Mouse (Mus musculus): ENCODE data around the gene Slc38a2. TPM values are rescaled to one million over a fixed set of nuclear protein-coding genes. Genes with fewer than 3 reads are reported as not detected.
A peak's percentile ranks its signal among the peaks of the same experiment; 100 is the strongest.

The Slc38a2 gene
- polyA plus RNA-seq, 1 experiment, result 5.6 TPM

- TF ChIP-seq GATA1 (IDR thresholded peaks at IDR 0.05; ENCODE audit: borderline replicate concordance, low read length), result no peak
- no peak for TF ChIP-seq FLI1 (IDR thresholded peaks at IDR 0.05; ENCODE audit: low read length)
- no peaks in the 10 kb centered on the region for H3K9me3 ChIP-seq
- no peak overlapping the region for H3K4me3 ChIP-seq (replicated peaks)
- H3K36me3 ChIP-seq (replicated peaks; ENCODE audit: low read length), result no peaks in the 10 kb centered on the region
- no peaks in the 10 kb centered on the region for H3K27me3 ChIP-seq (replicated peaks)
- peaks cover 52% of the 10 kb centered on the region for H3K4me1 ChIP-seq
These were observed 12.1 kb upstream of the Slc38a2 start for GRCm38 (mm10) chr15:96711664-96712063.

GRCm38 (mm10) chr15:96710352-96711114, 11.0 kb upstream of the Slc38a2 start:
- Histone ChIP-seq H3K27me3 (replicated peaks) (no peaks in the 10 kb centered on the region), H3K36me3 (replicated peaks; ENCODE audit: low read length) (no peaks in the 10 kb centered on the region), H3K9me3 (no peaks in the 10 kb centered on the region), H3K4me3 (replicated peaks) (peak overlapping the region; percentile 94), H3K4me1 (peaks cover 40% of the 10 kb centered on the region)
- TF ChIP-seq GATA1 (IDR thresholded peaks at IDR 0.05; ENCODE audit: borderline replicate concordance, low read length) (no peak), FLI1 (IDR thresholded peaks at IDR 0.05; ENCODE audit: low read length) (no peak)

GRCm38 (mm10) chr15:96709491-96710351, 10.2 kb upstream of the Slc38a2 start:
- H3K4me1 ChIP-seq, result peaks cover 36% of the 10 kb centered on the region
- no peaks in the 10 kb centered on the region for H3K27me3 ChIP-seq (replicated peaks)
- peak overlapping the region; percentile 94 for H3K4me3 ChIP-seq (replicated peaks)
- TF ChIP-seq FLI1 (IDR thresholded peaks at IDR 0.05; ENCODE audit: low read length) (no peak), GATA1 (IDR thresholded peaks at IDR 0.05; ENCODE audit: borderline replicate concordance, low read length) (no peak)
- no peaks in the 10 kb centered on the region for H3K36me3 ChIP-seq (replicated peaks; ENCODE audit: low read length)
- H3K9me3 ChIP-seq, result no peaks in the 10 kb centered on the region

GRCm38 (mm10) chr15:96708976-96709490, 9.5 kb upstream of the Slc38a2 start:
- H3K36me3 ChIP-seq (replicated peaks; ENCODE audit: low read length), result no peaks in the 10 kb centered on the region
- H3K27me3 ChIP-seq (replicated peaks), result no peaks in the 10 kb centered on the region
- peak overlapping the region; percentile 94 for H3K4me3 ChIP-seq (replicated peaks)
- H3K4me1 ChIP-seq, result peaks cover 30% of the 10 kb centered on the region
- no peaks in the 10 kb centered on the region for H3K9me3 ChIP-seq
- TF ChIP-seq GATA1 (IDR thresholded peaks at IDR 0.05; ENCODE audit: borderline replicate concordance, low read length), result no peak
- no peak for TF ChIP-seq FLI1 (IDR thresholded peaks at IDR 0.05; ENCODE audit: low read length)

GRCm38 (mm10) chr15:96708428-96708827, 8.9 kb upstream of the Slc38a2 start:
- H3K36me3 ChIP-seq (replicated peaks; ENCODE audit: low read length), result no peaks in the 10 kb centered on the region
- no peak for TF ChIP-seq GATA1 (IDR thresholded peaks at IDR 0.05; ENCODE audit: borderline replicate concordance, low read length)
- TF ChIP-seq FLI1 (IDR thresholded peaks at IDR 0.05; ENCODE audit: low read length), result no peak
- peaks cover 2% of the 10 kb centered on the region for H3K27me3 ChIP-seq (replicated peaks)
- no peaks in the 10 kb centered on the region for H3K9me3 ChIP-seq
- H3K4me1 ChIP-seq, result peaks cover 30% of the 10 kb centered on the region
- no peak overlapping the region for H3K4me3 ChIP-seq (replicated peaks)

GRCm38 (mm10) chr15:96707936-96708335, 8.4 kb upstream of the Slc38a2 start:
- no peaks in the 10 kb centered on the region for H3K36me3 ChIP-seq (replicated peaks; ENCODE audit: low read length)
- TF ChIP-seq GATA1 (IDR thresholded peaks at IDR 0.05; ENCODE audit: borderline replicate concordance, low read length), result no peak
- no peak for TF ChIP-seq FLI1 (IDR thresholded peaks at IDR 0.05; ENCODE audit: low read length)
- peaks cover 2% of the 10 kb centered on the region for H3K27me3 ChIP-seq (replicated peaks)
- H3K4me1 ChIP-seq, result peaks cover 30% of the 10 kb centered on the region
- H3K4me3 ChIP-seq (replicated peaks), result no peak overlapping the region
- H3K9me3 ChIP-seq, result no peaks in the 10 kb centered on the region

GRCm38 (mm10) chr15:96702466-96703031, 3.0 kb upstream of the Slc38a2 start:
- Histone ChIP-seq H3K9me3 (no peaks in the 10 kb centered on the region), H3K4me1 (peaks cover 16% of the 10 kb centered on the region), H3K4me3 (replicated peaks) (no peak overlapping the region), H3K27me3 (replicated peaks) (peaks cover 2% of the 10 kb centered on the region), H3K36me3 (replicated peaks; ENCODE audit: low read length) (peaks cover 10% of the 10 kb centered on the region)
- no peak for TF ChIP-seq GATA1 (IDR thresholded peaks at IDR 0.05; ENCODE audit: borderline replicate concordance, low read length)
- no peak for TF ChIP-seq FLI1 (IDR thresholded peaks at IDR 0.05; ENCODE audit: low read length)

GRCm38 (mm10) chr15:96700766-96701165, 1.2 kb upstream of the Slc38a2 start:
- peaks cover 2% of the 10 kb centered on the region for H3K27me3 ChIP-seq (replicated peaks)
- H3K9me3 ChIP-seq, result no peaks in the 10 kb centered on the region
- H3K4me1 ChIP-seq, result peaks cover 32% of the 10 kb centered on the region
- TF ChIP-seq FLI1 (IDR thresholded peaks at IDR 0.05; ENCODE audit: low read length), result no peak
- no peak for TF ChIP-seq GATA1 (IDR thresholded peaks at IDR 0.05; ENCODE audit: borderline replicate concordance, low read length)
- peaks cover 28% of the 10 kb centered on the region for H3K36me3 ChIP-seq (replicated peaks; ENCODE audit: low read length)
- peak overlapping the region; percentile 97 for H3K4me3 ChIP-seq (replicated peaks)

- Histone ChIP-seq H3K4me3 (replicated peaks) (peak overlapping the region; percentile 97), H3K36me3 (replicated peaks; ENCODE audit: low read length) (peaks cover 47% of the 10 kb centered on the region), H3K4me1 (peaks cover 37% of the 10 kb centered on the region), H3K27me3 (replicated peaks) (peaks cover 2% of the 10 kb centered on the region), H3K9me3 (no peaks in the 10 kb centered on the region)
- TF ChIP-seq FLI1 (IDR thresholded peaks at IDR 0.05; ENCODE audit: low read length) (no peak), GATA1 (IDR thresholded peaks at IDR 0.05; ENCODE audit: borderline replicate concordance, low read length) (no peak)
These were observed 677 bp downstream of the Slc38a2 start for GRCm38 (mm10) chr15:96698658-96699448.
